Mouse (Mus musculus) adrenal gland, adult 18-20 months (tissue): ENCODE data around the gene Rps6. TPM values are rescaled to one million over a fixed set of nuclear protein-coding genes. Genes with fewer than 3 reads are reported as not detected.
A peak's percentile ranks its signal among the peaks of the same experiment; 100 is the strongest.

Source experiments
- DNase-seq, 2 experiments: peaks; one replicate each; pipeline ENCODE4 v3.0.0; 2021 to 2022; ENCODE audit warnings: low spot score in 2 of 2
- long read RNA-seq, 2 experiments: library from polyadenylated mRNA; stranded (forward); transcript quantifications; one replicate each; pipeline ENCODE4 v2.0.0; 2021
- total RNA-seq, 2 experiments: library from RNA; stranded (reverse); gene quantifications; 1 replicate in 1 of 2; 2 replicates in 1 of 2; pipeline ENCODE4 v1.2.3; 2021

Gene Rps6
- 100 to 1,000 TPM; 850 to 888 TPM for total RNA-seq
- long read RNA-seq, experiment 1, transcript Rps6-204 (4 exons, 1,128 nt): minor isoform, 8 of 106 reads
- long read RNA-seq, experiment 1, transcript Rps6-201 (5 exons, 878 nt): major isoform, 90 of 106 reads
- long read RNA-seq, experiment 1, partial matches to known transcripts: 2 of 106 reads
- long read RNA-seq, experiment 1, other reads (novel, unspliced or antisense): 4 of 106 reads
- long read RNA-seq, experiment 2, transcript Rps6-201 (5 exons, 878 nt): major isoform, 261 of 291 reads
- long read RNA-seq, experiment 2, transcript Rps6-204 (4 exons, 1,128 nt): minor isoform, 13 of 291 reads
- long read RNA-seq, experiment 2, partial matches to known transcripts: 6 of 291 reads
- long read RNA-seq, experiment 2, other reads (novel, unspliced or antisense): 10 of 291 reads

- peak; percentile 95 to 97 for DNase-seq
Measured at GRCm38 (mm10) chr4:86857113-86858069, at the start of gene Rps6. Rps6 (minus strand) TSS chr4:86857412.

GRCm38 (mm10) chr4:86905869-86906268 lies 48.7 kb upstream of the Rps6 start:
- no peak for DNase-seq

GRCm38 (mm10) chr4:86904969-86905368 lies 47.8 kb upstream of the Rps6 start:
- DNase-seq: no peak

GRCm38 (mm10) chr4:86902351-86902750 lies 45.1 kb upstream of the Rps6 start:
- DNase-seq: no peak

- peak; percentile 37 to 53 for DNase-seq
Measured at GRCm38 (mm10) chr4:86898791-86899474, 41.7 kb upstream of the Rps6 start.

- DNase-seq: peak; percentile 23 to 37
Measured at GRCm38 (mm10) chr4:86897411-86897810, 40.2 kb upstream of the Rps6 start.

- DNase-seq: no peak
Measured at GRCm38 (mm10) chr4:86887879-86888278, 30.7 kb upstream of the Rps6 start.

- peak; percentile 22 to 39 for DNase-seq
Measured at GRCm38 (mm10) chr4:86886160-86886878, 29.1 kb upstream of the Rps6 start.

GRCm38 (mm10) chr4:86885790-86886159 lies 28.6 kb upstream of the Rps6 start:
- no peak for DNase-seq

GRCm38 (mm10) chr4:86884945-86885344 lies 27.7 kb upstream of the Rps6 start:
- peak; percentile 31 to 45 for DNase-seq

- no peak for DNase-seq
Measured at GRCm38 (mm10) chr4:86882413-86882812, 25.2 kb upstream of the Rps6 start.

- DNase-seq: no peak
Measured at GRCm38 (mm10) chr4:86881178-86881577, 24.0 kb upstream of the Rps6 start.

GRCm38 (mm10) chr4:86879477-86879876 lies 22.3 kb upstream of the Rps6 start:
- DNase-seq: no peak

- DNase-seq: peak; percentile 96 to 97
Measured at GRCm38 (mm10) chr4:86874146-86874847, 17.1 kb upstream of the Rps6 start, which contains the start of gene Acer2. Acer2 (plus strand) TSS chr4:86874396.

- DNase-seq: no peak
Measured at GRCm38 (mm10) chr4:86873072-86873471, 15.9 kb upstream of the Rps6 start.

- no peak for DNase-seq
Measured at GRCm38 (mm10) chr4:86871988-86872387, 14.8 kb upstream of the Rps6 start.

GRCm38 (mm10) chr4:86864087-86864486 lies 6.9 kb upstream of the Rps6 start:
- DNase-seq: no peak

- no peak for DNase-seq
Measured at GRCm38 (mm10) chr4:86858070-86858440, 843 bp upstream of the Rps6 start.

GRCm38 (mm10) chr4:86856304-86857112 lies 704 bp downstream of the Rps6 start:
- no peak for DNase-seq
